Mouse (Mus musculus) heart, postnatal 0 days (tissue): Measurements from ENCODE around the gene Mta3. TPM values are rescaled to one million over a fixed set of nuclear protein-coding genes. Genes with fewer than 3 reads are reported as not detected.
"Not testable (repeated sequence)": the region's sequence is repeated elsewhere in the genome, so short reads cannot be mapped to it uniquely, and the experiment has no call there.

Source experiments
- ATAC-seq: fragments of 200-750 bp; cut with Nextera tagmentation; 2 replicates; pipeline ENCODE4 v1.8.0; 2017; ENCODE audit warnings: low read depth, moderate number of reproducible peaks, moderate library complexity; ENCODE audit not compliant: insufficient read depth
- DNase-seq: peaks from one replicate; pipeline ENCODE4 v3.0.0-alpha.2; 2016; ENCODE audit warnings: low spot score
- H3K27ac ChIP-seq: fragments of 300-500 bp; sonication (generic); 2 replicates; pipeline ENCODE4 v1.5.1; 2014; ENCODE audit warnings: low read depth, mild to moderate bottlenecking
- H3K27me3 ChIP-seq: fragments of 300-500 bp; sonication (generic); 2 replicates; pipeline ENCODE4 v1.6.1; 2014; ENCODE audit warnings: low read length, mixed read lengths; ENCODE audit not compliant: control insufficient read depth, insufficient read depth
- H3K36me3 ChIP-seq: fragments of 300-500 bp; sonication (generic); replicated peaks from 2 replicates; pipeline ENCODE4 v1.6.1; 2014; ENCODE audit warnings: low read length, mixed read lengths; ENCODE audit not compliant: control insufficient read depth, insufficient read depth
- H3K4me1 ChIP-seq: fragments of 300-500 bp; sonication (generic); 2 replicates; pipeline ENCODE4 v1.6.1; 2014; ENCODE audit warnings: antibody characterized with exemption; ENCODE audit not compliant: control insufficient read depth, insufficient read depth
- H3K4me2 ChIP-seq: fragments of 300-500 bp; sonication (generic); 2 replicates; pipeline ENCODE4 v1.6.1; 2014; ENCODE audit warnings: low read depth, mild to moderate bottlenecking, low read length, moderate library complexity
- H3K4me3 ChIP-seq: fragments of 300-500 bp; sonication (generic); 2 replicates; pipeline ENCODE4 v1.5.1; 2014; ENCODE audit warnings: low read depth, low read length
- H3K9ac ChIP-seq: fragments of 300-500 bp; sonication (generic); replicated peaks from 2 replicates; pipeline ENCODE4 v1.6.1; 2014; ENCODE audit warnings: low read depth, low read length, mixed read lengths
- H3K9me3 ChIP-seq: fragments of 300-500 bp; sonication (generic); replicated peaks from 2 replicates; pipeline ENCODE4 v1.6.1; 2016; ENCODE audit warnings: low read length; ENCODE audit not compliant: control insufficient read depth
- CTCF ChIP-seq: IDR thresholded peaks from 2 replicates; pipeline ENCODE4 v1.5.1; 2016; ENCODE audit warnings: antibody characterized with exemption, control low read depth, low read depth
- EP300 ChIP-seq: IDR thresholded peaks from 2 replicates; pipeline ENCODE4 v1.6.1; 2016; ENCODE audit warnings: antibody characterized with exemption, low read depth
- WGBS: fragments of 180-500 bp; shearing (Covaris S2); extraction: QIAGEN DNeasy Blood & Tissue Kit; methylation state at CpG from one replicate; pipeline ENCODE4 v1.1.7; 2014; 5-methylcytosine and 5-hydroxymethylcytosine counted together
- polyA plus RNA-seq: library from polyadenylated mRNA; unstranded; fragments of >200 nt; fragmentation: Nextera tagmentation; extraction: Ambion mirVana; gene quantifications from 2 replicates; pipeline ENCODE4 v1.2.1, GENCODE M21; 2015
- total RNA-seq: library from RNA; depleted of rRNA; stranded (reverse); fragments of >200 nt; gene quantifications from 2 replicates; pipeline ENCODE4 v1.2.3, GENCODE M21; 2014; ENCODE audit warnings: low replicate concordance

Gene Mta3
- total and polyA plus RNA-seq, 2 experiments from 2014 or later: 28.3 to 34.3 TPM

- H3K27ac ChIP-seq: no peak overlapping the region
- H3K36me3 ChIP-seq: peaks cover 12% of the 10 kb centered on the region
- DNase-seq: no peak
- ATAC-seq: no peak
- TF ChIP-seq CTCF (no peak), EP300 (no peak)
- 88% methylated on average over 6 of the region's 6 CpGs for WGBS
- H3K4me3 ChIP-seq: no peak overlapping the region
- H3K4me2 ChIP-seq: no peak overlapping the region
- H3K9me3 ChIP-seq: no peaks in the 10 kb centered on the region
- no peaks in the 10 kb centered on the region for H3K4me1 ChIP-seq
- H3K9ac ChIP-seq: no peak overlapping the region
- H3K27me3 ChIP-seq: no peaks in the 10 kb centered on the region
Measured at GRCm38 (mm10) chr17:83708891-83709290, 2.9 kb downstream of the Mta3 start.

- peaks cover 12% of the 10 kb centered on the region for H3K36me3 ChIP-seq
- ATAC-seq, H3K4me1 ChIP-seq, H3K9ac ChIP-seq, H3K4me2 ChIP-seq, H3K4me3 ChIP-seq, DNase-seq, H3K27me3 ChIP-seq, H3K9me3 ChIP-seq, H3K27ac ChIP-seq: not testable (repeated sequence)
- 87% methylated on average over 3 of the region's 3 CpGs for WGBS
Measured at GRCm38 (mm10) chr17:83709517-83709916, 3.6 kb downstream of the Mta3 start.

DNA sequence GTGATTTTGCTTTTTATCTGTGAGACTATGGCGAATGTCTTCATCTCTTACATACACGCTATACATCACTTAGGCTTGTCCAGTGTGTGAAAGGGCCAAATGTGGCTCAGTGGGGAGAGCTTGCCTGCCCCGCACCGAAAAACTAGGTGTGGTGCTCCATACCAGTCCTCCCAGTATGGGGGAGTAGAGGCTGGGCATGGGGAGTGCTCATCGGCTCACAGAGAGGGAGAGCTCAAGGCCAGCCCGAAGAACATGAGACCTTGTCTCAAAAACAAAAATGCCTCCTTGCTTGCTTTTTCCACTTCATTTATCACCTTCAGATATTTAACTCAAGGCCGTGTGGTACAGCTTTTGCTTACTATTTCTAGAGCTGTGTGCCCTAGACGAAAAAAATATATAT is 4.7 kb downstream of the Mta3 start:
- H3K27me3 ChIP-seq: no peaks in the 10 kb centered on the region
- no peak overlapping the region for H3K4me2 ChIP-seq
- H3K4me1 ChIP-seq: no peaks in the 10 kb centered on the region
- peaks cover 18% of the 10 kb centered on the region for H3K36me3 ChIP-seq
- ATAC-seq (no peak), DNase-seq (no peak)
- no peak overlapping the region for H3K9ac ChIP-seq
- H3K27ac ChIP-seq: no peak overlapping the region
- TF ChIP-seq CTCF: no peak
- TF ChIP-seq EP300: no peak
- whole genome bisulfite sequencing: 88% methylated on average over 8 of the region's 8 CpGs
- no peaks in the 10 kb centered on the region for H3K9me3 ChIP-seq
- H3K4me3 ChIP-seq: no peak overlapping the region

- no peak overlapping the region for H3K9ac ChIP-seq
- H3K4me3 ChIP-seq: no peak overlapping the region
- H3K27ac ChIP-seq: no peak overlapping the region
- 93% methylated on average over 9 of the region's 9 CpGs for WGBS
- no peak for DNase-seq
- H3K4me2 ChIP-seq: no peak overlapping the region
- no peak for ATAC-seq
- no peaks in the 10 kb centered on the region for H3K27me3 ChIP-seq
- peaks cover 34% of the 10 kb centered on the region for H3K36me3 ChIP-seq
- H3K9me3 ChIP-seq: no peaks in the 10 kb centered on the region
- TF ChIP-seq EP300 (no peak), CTCF (no peak)
- no peaks in the 10 kb centered on the region for H3K4me1 ChIP-seq
Measured at GRCm38 (mm10) chr17:83712341-83712740, 6.4 kb downstream of the Mta3 start.

GRCm38 (mm10) chr17:83720449-83720848 is 14.5 kb downstream of the Mta3 start:
- Histone ChIP-seq H3K4me1 (no peaks in the 10 kb centered on the region), H3K9me3 (no peaks in the 10 kb centered on the region), H3K4me2 (no peak overlapping the region), H3K36me3 (peaks cover 21% of the 10 kb centered on the region), H3K4me3 (no peak overlapping the region), H3K9ac (no peak overlapping the region), H3K27ac (no peak overlapping the region), H3K27me3 (no peaks in the 10 kb centered on the region)
- no peak for DNase-seq
- 68% methylated on average over 12 of the region's 12 CpGs for WGBS
- ATAC-seq: no peak
- TF ChIP-seq CTCF (no peak), EP300 (no peak)

DNA sequence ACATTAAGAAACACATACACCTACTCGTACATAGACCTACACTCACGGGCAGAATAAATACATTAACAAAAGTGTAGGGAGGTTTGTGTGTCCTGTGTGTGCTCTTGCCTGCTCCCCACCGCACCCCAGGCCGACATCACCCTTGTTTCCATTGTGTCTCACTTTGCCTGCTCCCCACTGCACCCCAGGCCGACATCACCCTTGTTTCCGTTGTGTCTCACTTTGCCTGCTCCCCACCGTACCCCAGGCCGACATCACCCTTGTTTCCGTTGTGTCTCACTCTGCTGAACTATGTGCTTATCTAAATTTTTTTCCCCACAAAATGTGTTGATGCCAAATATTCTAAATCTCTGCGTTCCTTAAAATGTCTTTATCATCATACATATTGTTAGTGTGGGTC is 15.2 kb downstream of the Mta3 start:
- H3K4me1 ChIP-seq: no peaks in the 10 kb centered on the region
- H3K27me3 ChIP-seq: no peaks in the 10 kb centered on the region
- no peak overlapping the region for H3K9ac ChIP-seq
- H3K4me2 ChIP-seq: no peak overlapping the region
- TF ChIP-seq EP300 (no peak), CTCF (no peak)
- H3K9me3 ChIP-seq: no peaks in the 10 kb centered on the region
- H3K4me3 ChIP-seq: no peak overlapping the region
- H3K27ac ChIP-seq: no peak overlapping the region
- DNase-seq (no peak), ATAC-seq (no peak)
- 79% methylated on average over 10 of the region's 10 CpGs for WGBS
- peaks cover 16% of the 10 kb centered on the region for H3K36me3 ChIP-seq
